Mouse (Mus musculus): Measurements from ENCODE around the gene Fam20a. TPM values are rescaled to one million over a fixed set of nuclear protein-coding genes. Genes with fewer than 3 reads are reported as not detected.

The Fam20a gene
- polyA plus RNA-seq, 1 experiment: 5.4 TPM

- H3K79me3 ChIP-seq (ENCODE audit: low read depth): no peaks in the 10 kb centered on the region
These were observed 16.0 kb downstream of the Fam20a start for GRCm38 (mm10) chr11:109706055-109706412.

GRCm38 (mm10) chr11:109705336-109706054 lies 16.6 kb downstream of the Fam20a start:
- H3K36me3 ChIP-seq (ENCODE audit: control insufficient read depth, insufficient read depth): no peaks in the 10 kb centered on the region
- no peak overlapping the region for H3K4me3 ChIP-seq (ENCODE audit: insufficient read depth, poor library complexity, severe bottlenecking)
- no peaks in the 10 kb centered on the region for H3K27me3 ChIP-seq (ENCODE audit: control insufficient read depth, insufficient read depth, insufficient read length)
- no peak overlapping the region for H3ac ChIP-seq (ENCODE audit: control insufficient read depth, insufficient read length, low read depth)
- no peaks in the 10 kb centered on the region for H3K79me3 ChIP-seq (ENCODE audit: low read depth)
- TF ChIP-seq MYOD1 (IDR thresholded peaks at IDR 0.05; ENCODE audit: control insufficient read depth, insufficient read length, low read depth) (no peak), CTCF (IDR thresholded peaks at IDR 0.05; ENCODE audit: control insufficient read depth, insufficient read depth, insufficient read length) (no peak), CEBPB (IDR thresholded peaks at IDR 0.05; ENCODE audit: low read depth) (no peak), FOSL1 (IDR thresholded peaks at IDR 0.05; ENCODE audit: insufficient read depth, low read length, poor library complexity, severe bottlenecking) (no peak), USF1 (IDR thresholded peaks at IDR 0.05; ENCODE audit: low read depth) (no peak), MYOG (IDR thresholded peaks at IDR 0.05; ENCODE audit: control insufficient read depth, extremely low read depth, insufficient read length) (no peak), MAX (IDR thresholded peaks at IDR 0.05) (no peak)
- H3K79me2 ChIP-seq (ENCODE audit: control insufficient read depth, insufficient read depth): no peaks in the 10 kb centered on the region

More at GRCm38 (mm10) chr11:109706055-109706412, 16.0 kb downstream of the Fam20a start:
- H3K79me2 ChIP-seq (ENCODE audit: control insufficient read depth, insufficient read depth): no peaks in the 10 kb centered on the region
- H3K27me3 ChIP-seq (ENCODE audit: control insufficient read depth, insufficient read depth, insufficient read length): no peaks in the 10 kb centered on the region
- H3ac ChIP-seq (ENCODE audit: control insufficient read depth, insufficient read length, low read depth): no peak overlapping the region
- H3K4me3 ChIP-seq (ENCODE audit: insufficient read depth, poor library complexity, severe bottlenecking): no peak overlapping the region
- no peaks in the 10 kb centered on the region for H3K36me3 ChIP-seq (ENCODE audit: control insufficient read depth, insufficient read depth)
- TF ChIP-seq CEBPB (IDR thresholded peaks at IDR 0.05; ENCODE audit: low read depth): peak; percentile 60
- no peak for TF ChIP-seq MYOD1 (IDR thresholded peaks at IDR 0.05; ENCODE audit: control insufficient read depth, insufficient read length, low read depth)

GRCm38 (mm10) chr11:109704311-109705205 lies 17.5 kb downstream of the Fam20a start:
- TF ChIP-seq CEBPB (IDR thresholded peaks at IDR 0.05; ENCODE audit: low read depth) (no peak), USF1 (IDR thresholded peaks at IDR 0.05; ENCODE audit: low read depth) (no peak), FOSL1 (IDR thresholded peaks at IDR 0.05; ENCODE audit: insufficient read depth, low read length, poor library complexity, severe bottlenecking) (no peak), MYOD1 (IDR thresholded peaks at IDR 0.05; ENCODE audit: control insufficient read depth, insufficient read length, low read depth) (no peak), CTCF (IDR thresholded peaks at IDR 0.05; ENCODE audit: control insufficient read depth, insufficient read depth, insufficient read length) (no peak), MYOG (IDR thresholded peaks at IDR 0.05; ENCODE audit: control insufficient read depth, extremely low read depth, insufficient read length) (no peak), MAX (IDR thresholded peaks at IDR 0.05) (no peak)
- no peak overlapping the region for H3ac ChIP-seq (ENCODE audit: control insufficient read depth, insufficient read length, low read depth)
- no peaks in the 10 kb centered on the region for H3K27me3 ChIP-seq (ENCODE audit: control insufficient read depth, insufficient read depth, insufficient read length)
- H3K79me2 ChIP-seq (ENCODE audit: control insufficient read depth, insufficient read depth): no peaks in the 10 kb centered on the region
- H3K4me3 ChIP-seq (ENCODE audit: insufficient read depth, poor library complexity, severe bottlenecking): no peak overlapping the region
- H3K36me3 ChIP-seq (ENCODE audit: control insufficient read depth, insufficient read depth): no peaks in the 10 kb centered on the region
- H3K79me3 ChIP-seq (ENCODE audit: low read depth): no peaks in the 10 kb centered on the region

- no peaks in the 10 kb centered on the region for H3K27me3 ChIP-seq (ENCODE audit: control insufficient read depth, insufficient read depth, insufficient read length)
- no peaks in the 10 kb centered on the region for H3K79me3 ChIP-seq (ENCODE audit: low read depth)
- no peak overlapping the region for H3K4me3 ChIP-seq (ENCODE audit: insufficient read depth, poor library complexity, severe bottlenecking)
- no peak overlapping the region for H3ac ChIP-seq (ENCODE audit: control insufficient read depth, insufficient read length, low read depth)
- H3K79me2 ChIP-seq (ENCODE audit: control insufficient read depth, insufficient read depth): no peaks in the 10 kb centered on the region
- TF ChIP-seq CTCF (IDR thresholded peaks at IDR 0.05; ENCODE audit: control insufficient read depth, insufficient read depth, insufficient read length) (no peak), MAX (IDR thresholded peaks at IDR 0.05) (no peak), MYOG (IDR thresholded peaks at IDR 0.05; ENCODE audit: control insufficient read depth, extremely low read depth, insufficient read length) (no peak), USF1 (IDR thresholded peaks at IDR 0.05; ENCODE audit: low read depth) (no peak), CEBPB (IDR thresholded peaks at IDR 0.05; ENCODE audit: low read depth) (no peak), FOSL1 (IDR thresholded peaks at IDR 0.05; ENCODE audit: insufficient read depth, low read length, poor library complexity, severe bottlenecking) (no peak), MYOD1 (IDR thresholded peaks at IDR 0.05; ENCODE audit: control insufficient read depth, insufficient read length, low read depth) (no peak)
- H3K36me3 ChIP-seq (ENCODE audit: control insufficient read depth, insufficient read depth): no peaks in the 10 kb centered on the region
These were observed 18.2 kb downstream of the Fam20a start for GRCm38 (mm10) chr11:109703845-109704244.

GRCm38 (mm10) chr11:109702031-109702815 lies 19.9 kb downstream of the Fam20a start:
- Histone ChIP-seq H3ac (ENCODE audit: control insufficient read depth, insufficient read length, low read depth) (no peak overlapping the region), H3K36me3 (ENCODE audit: control insufficient read depth, insufficient read depth) (no peaks in the 10 kb centered on the region), H3K79me3 (ENCODE audit: low read depth) (no peaks in the 10 kb centered on the region), H3K27me3 (ENCODE audit: control insufficient read depth, insufficient read depth, insufficient read length) (no peaks in the 10 kb centered on the region), H3K4me3 (ENCODE audit: insufficient read depth, poor library complexity, severe bottlenecking) (no peak overlapping the region), H3K79me2 (ENCODE audit: control insufficient read depth, insufficient read depth) (no peaks in the 10 kb centered on the region)
- TF ChIP-seq MYOG (IDR thresholded peaks at IDR 0.05; ENCODE audit: control insufficient read depth, extremely low read depth, insufficient read length) (no peak), CEBPB (IDR thresholded peaks at IDR 0.05; ENCODE audit: low read depth) (no peak)

All from C2C12 (cell line).